Mouse (Mus musculus) C2C12 (cell line): Measurements from ENCODE around the gene Sqstm1.

Experiments
- CTCF ChIP-seq: IDR thresholded peaks from one replicate; pipeline ENCODE4 v1.5.1; 2011; ENCODE audit not compliant: control insufficient read depth, insufficient read depth, insufficient read length
- MYOG ChIP-seq: IDR thresholded peaks from one replicate; pipeline ENCODE4 v1.6.1; 2011; ENCODE audit not compliant: control insufficient read depth, insufficient read length; ENCODE audit errors: extremely low read depth

DNA sequence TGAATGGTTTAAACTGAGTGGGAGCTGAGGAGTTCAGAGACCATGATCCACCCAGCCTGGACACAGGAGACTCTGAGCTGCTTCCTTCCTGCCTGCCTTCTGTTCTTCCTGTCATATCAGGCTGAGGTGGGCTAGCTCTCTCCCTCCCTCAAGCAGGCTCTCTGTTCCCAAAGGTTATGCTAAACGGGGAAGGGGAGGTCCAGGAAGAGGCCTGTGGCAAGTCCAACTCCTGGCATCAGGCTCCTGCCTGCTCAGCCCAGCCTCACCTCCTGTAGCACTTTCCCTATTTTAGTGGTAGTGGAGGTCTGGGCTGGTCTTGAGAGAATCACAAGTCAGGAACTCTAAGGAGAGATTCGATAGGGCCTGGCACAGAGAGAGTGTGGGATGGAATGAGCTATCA, 15.8 kb upstream of the Sqstm1 start:
- no peak for TF ChIP-seq CTCF
- no peak for TF ChIP-seq MYOG
